Mouse (Mus musculus) heart, postnatal 0 days (tissue): ENCODE measurements around the gene Mta2.
A peak's percentile ranks its signal among the peaks of the same experiment; 100 is the strongest.

Source experiments
- CTCF ChIP-seq: IDR thresholded peaks from 2 replicates; pipeline ENCODE4 v1.5.1; 2016; ENCODE audit warnings: antibody characterized with exemption, control low read depth, low read depth
- EP300 ChIP-seq: IDR thresholded peaks from 2 replicates; pipeline ENCODE4 v1.6.1; 2016; ENCODE audit warnings: antibody characterized with exemption, low read depth

- TF ChIP-seq CTCF: no peak
- peak; percentile 73 for TF ChIP-seq EP300
Observed at GRCm38 (mm10) chr19:8953135-8954039, 11.7 kb downstream of the Mta2 start, which contains the start of gene Tut1.
